Mouse (Mus musculus) brain, embryonic 14.5 days (tissue): ENCODE data around the gene Abcc4. TPM values are rescaled to one million over a fixed set of nuclear protein-coding genes. Genes with fewer than 3 reads are reported as not detected.

Source experiments
- DNase-seq: peaks from one replicate; pipeline ENCODE4 v3.0.0-alpha.2; 2011; ENCODE audit warnings: low read depth
- CTCF ChIP-seq: fragments of 200-500 bp; IDR thresholded peaks from 2 replicates; pipeline ENCODE4 v1.5.1; 2012; ENCODE audit warnings: inconsistent platforms, mild to moderate bottlenecking, moderate library complexity, borderline replicate concordance; ENCODE audit not compliant: insufficient read depth, insufficient read length; ENCODE audit errors: extremely low read depth
- POLR2A ChIP-seq: fragments of 200-500 bp; IDR thresholded peaks from 2 replicates; pipeline ENCODE4 v1.6.1; 2012; ENCODE audit warnings: mild to moderate bottlenecking, inconsistent platforms, borderline replicate concordance; ENCODE audit not compliant: poor library complexity, insufficient read depth, insufficient read length, severe bottlenecking; ENCODE audit errors: extremely low read depth
- polyA plus RNA-seq: library from polyadenylated mRNA; depleted of rRNA; stranded (reverse); fragments of >200 nt; gene quantifications from 2 replicates; pipeline ENCODE4 v1.2.3, GENCODE M21; 2012

The Abcc4 gene
- polyA plus RNA-seq, 1 experiment: 1.7 TPM

DNA sequence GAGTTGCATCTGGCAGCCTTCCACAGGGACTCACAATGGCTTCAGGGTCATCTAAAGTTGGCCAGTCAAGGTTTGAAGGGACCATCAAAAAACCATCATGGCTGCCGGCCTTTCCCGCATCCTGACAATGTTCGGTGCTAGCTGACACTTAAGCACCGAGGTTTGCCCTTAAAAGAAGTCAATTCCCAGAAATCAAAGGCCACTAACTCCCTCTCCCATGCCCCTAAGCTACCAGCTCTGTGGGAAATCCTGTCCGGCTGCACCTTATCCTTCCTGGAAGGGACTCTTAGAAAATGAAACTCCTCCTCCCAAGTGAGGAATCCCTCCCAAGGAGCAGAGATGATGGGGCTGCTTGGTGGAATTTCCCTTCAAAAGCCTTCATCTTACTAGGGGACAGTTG, 14.6 kb downstream of the Abcc4 start:
- no peak for TF ChIP-seq CTCF
- TF ChIP-seq POLR2A: no peak
- DNase-seq: no peak

DNA sequence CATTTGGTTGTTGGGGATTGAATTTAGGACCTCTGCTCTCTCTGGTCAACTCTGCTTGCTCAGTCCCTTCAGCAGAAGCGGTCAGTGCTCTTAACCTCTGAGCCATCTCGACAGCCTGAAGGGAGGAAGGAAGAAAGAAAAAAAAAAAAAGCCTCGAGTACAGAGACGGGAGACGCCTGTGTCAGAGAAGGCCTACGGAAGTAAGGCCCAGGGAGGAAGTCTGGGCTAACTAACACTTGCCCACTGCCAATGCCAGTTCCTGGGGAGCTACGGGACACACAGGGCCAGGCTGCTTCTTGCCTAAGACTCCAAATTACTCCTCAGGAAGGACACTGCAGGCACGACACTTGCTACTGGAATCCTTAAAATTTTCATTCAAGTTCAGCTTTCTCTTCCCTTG, 15.1 kb downstream of the Abcc4 start:
- DNase-seq: no peak
- TF ChIP-seq POLR2A (no peak), CTCF (no peak)

- TF ChIP-seq POLR2A (no peak), CTCF (no peak)
- peak; percentile 49 for DNase-seq
These were observed 15.7 kb downstream of the Abcc4 start for GRCm38 (mm10) chr14:118690336-118690735.

DNA sequence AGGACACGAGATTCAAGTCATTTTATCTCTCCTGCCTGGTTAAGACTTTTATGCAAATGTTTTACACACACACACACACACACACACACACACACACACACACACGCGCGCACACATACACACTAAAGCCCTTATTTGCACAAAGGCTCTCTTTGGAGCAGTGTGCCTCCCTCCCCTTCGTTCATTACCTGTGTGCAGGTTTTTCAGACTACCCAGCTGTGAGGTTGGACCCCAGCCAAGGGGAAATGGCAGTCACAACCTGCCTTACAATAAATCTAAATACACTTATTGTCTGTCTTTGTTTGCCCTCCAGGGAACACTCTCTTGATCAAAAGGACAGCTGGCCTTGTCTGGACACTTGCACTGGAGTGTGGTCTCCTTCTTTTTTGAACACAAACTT, 17.4 kb downstream of the Abcc4 start:
- DNase-seq: peak; percentile 56
- TF ChIP-seq POLR2A (no peak), CTCF (no peak)

- no peak for TF ChIP-seq CTCF
- TF ChIP-seq POLR2A: no peak
- DNase-seq: peak; percentile 69
These were observed 19.2 kb downstream of the Abcc4 start for GRCm38 (mm10) chr14:118686861-118687260.

- TF ChIP-seq POLR2A: no peak
- no peak for TF ChIP-seq CTCF
- no peak for DNase-seq
These were observed 20.4 kb downstream of the Abcc4 start for GRCm38 (mm10) chr14:118685572-118685971.

DNA sequence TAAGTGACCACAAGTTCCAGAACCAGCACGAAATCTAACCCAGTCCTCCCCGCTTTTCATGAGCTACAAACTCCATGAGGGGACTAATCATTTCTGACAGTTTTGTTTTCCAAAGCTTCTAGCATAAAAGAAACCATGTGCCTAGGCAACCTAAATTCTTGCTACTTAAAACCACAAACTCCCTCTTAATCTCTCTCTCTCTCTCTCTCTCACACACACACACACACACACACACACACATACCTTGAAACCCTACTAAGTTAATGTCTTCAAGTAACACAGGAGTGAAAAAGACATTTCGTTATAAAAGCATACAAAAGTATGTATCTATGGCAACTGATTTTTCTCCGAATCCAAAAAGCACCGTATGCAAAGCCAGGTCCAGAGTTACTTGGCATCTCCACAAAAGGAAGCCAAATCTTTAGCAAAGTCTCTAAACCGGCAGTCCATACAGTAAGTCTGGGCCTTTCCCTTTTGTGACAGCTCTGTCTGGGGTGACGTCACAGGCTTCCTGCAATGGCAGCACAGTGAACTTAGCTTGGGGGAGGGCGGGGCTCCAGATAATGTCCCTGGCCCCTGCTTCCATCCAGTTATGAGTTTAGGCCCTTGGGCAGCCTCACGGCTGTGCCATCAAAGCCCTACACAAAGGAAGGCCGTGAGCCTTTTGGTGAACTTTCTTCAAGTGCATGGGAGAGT, 23.5 kb downstream of the Abcc4 start:
- TF ChIP-seq CTCF (no peak), POLR2A (no peak)
- DNase-seq: no peak

- no peak for DNase-seq
- TF ChIP-seq CTCF: no peak
- TF ChIP-seq POLR2A: no peak
These were observed 24.9 kb downstream of the Abcc4 start for GRCm38 (mm10) chr14:118681087-118681486.

DNA sequence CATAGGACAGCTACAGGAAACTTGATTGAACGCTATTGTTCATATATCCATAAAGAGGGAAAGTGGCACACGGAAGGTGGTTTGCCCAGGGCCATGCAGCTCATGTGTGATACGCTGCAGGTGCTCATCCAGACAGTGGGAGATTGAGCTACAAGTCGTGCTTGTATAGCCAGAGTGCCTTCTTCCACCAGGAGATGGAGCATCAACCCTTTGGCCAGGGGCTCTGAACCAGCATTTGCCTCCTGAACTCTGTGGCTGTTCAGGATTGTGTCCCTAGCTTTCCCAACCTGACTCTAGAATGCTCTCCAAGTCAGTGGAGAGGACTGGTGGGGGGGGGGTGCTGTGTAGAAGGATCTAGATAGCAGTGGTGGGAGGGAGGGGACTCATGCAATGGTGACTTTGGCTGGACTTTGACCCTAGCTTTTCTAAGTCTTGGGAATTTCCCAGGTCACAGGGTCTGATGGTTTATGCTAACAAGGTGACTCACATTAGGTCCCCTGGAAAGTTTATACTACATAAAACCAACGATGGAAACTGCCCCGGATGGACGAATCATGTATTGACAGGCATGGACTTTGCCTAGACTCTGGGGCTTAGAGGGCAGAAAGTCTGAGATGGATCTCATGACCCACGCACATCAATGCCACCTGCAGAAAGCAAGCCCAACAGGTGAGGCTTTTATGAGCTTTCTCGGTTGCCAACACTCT, 27.6 kb downstream of the Abcc4 start:
- TF ChIP-seq POLR2A: no peak
- no peak for TF ChIP-seq CTCF
- DNase-seq: no peak

DNA sequence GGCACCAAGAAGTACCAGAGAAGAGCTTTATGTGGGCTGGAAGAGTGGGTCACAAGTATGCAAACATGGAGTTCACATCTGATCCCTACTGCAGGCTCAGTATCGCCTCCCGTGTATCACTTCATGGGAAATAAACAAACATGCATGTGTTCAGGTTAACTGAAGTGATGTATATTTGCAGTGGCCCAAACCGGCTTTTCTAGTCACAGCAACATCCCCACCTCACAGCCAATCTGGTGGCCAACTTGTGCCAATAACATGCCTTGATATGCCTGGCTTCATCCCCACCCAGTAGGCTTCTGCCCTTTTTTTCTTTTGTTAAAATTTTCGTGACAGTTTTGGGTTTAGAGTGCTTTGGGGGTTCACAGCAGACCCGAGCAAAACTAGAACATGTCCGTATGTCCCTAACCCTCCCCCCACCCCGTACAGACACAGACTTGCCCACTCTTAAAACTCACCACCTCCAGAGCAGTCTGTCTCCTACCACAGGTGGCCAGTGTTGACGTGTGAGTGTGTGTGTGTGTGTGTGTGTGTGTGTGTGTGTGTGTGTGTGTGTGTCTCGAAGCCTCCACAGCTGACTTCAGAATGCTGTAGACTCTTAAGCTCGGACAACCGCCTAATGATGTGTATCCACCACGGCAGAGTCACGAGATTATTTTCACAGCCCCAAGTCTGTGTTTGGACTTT, 29.6 kb downstream of the Abcc4 start:
- no peak for DNase-seq
- no peak for TF ChIP-seq POLR2A
- TF ChIP-seq CTCF: no peak

DNA sequence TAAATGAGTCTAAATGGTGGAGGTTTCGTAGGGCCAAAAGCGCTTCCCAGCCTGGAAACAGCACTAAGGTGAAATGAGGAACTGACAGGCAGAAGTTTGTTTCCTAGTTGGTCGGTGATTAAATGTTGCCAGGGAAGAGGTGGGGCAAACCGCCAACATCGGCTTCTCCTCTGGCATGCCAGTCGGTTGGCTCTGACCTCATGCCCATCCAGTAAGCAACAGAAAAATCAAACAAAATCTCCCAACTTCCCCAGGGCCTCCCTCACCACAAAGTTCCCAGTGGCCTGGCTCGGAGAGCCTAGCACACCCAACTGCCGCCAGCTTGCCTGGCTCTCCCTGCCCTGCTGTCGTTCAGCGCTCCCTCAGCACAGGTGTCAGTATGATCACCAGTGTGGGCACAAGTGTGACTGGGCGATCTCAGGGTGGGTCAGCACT, 31.3 kb downstream of the Abcc4 start:
- DNase-seq: peak; percentile 57
- TF ChIP-seq CTCF: no peak
- no peak for TF ChIP-seq POLR2A
